Mouse (Mus musculus) liver, embryonic 14.5 days (tissue): ENCODE results near the gene Nrxn1.

ENCODE experiments used
- CTCF ChIP-seq: IDR thresholded peaks from 2 replicates; pipeline ENCODE4 v1.5.1; 2016; ENCODE audit warnings: antibody characterized with exemption, low read depth, control low read depth
- EP300 ChIP-seq: IDR thresholded peaks from 2 replicates; pipeline ENCODE4 v1.6.1; 2016; ENCODE audit warnings: antibody characterized with exemption, low read depth

- no peak for TF ChIP-seq CTCF
- no peak for TF ChIP-seq EP300
Observed at GRCm38 (mm10) chr17:90843876-90844275, 249.0 kb downstream of the Nrxn1 start.
